In genomic region chr2:161341368-161341891, GRCm38 (mm10) we compare ENCODE assay signal across 8 mouse cellular contexts.
A peak's percentile ranks its signal among the peaks of the same experiment; 100 is the strongest.
DNase-seq lines count a peak whose midpoint lies in the region; ATAC-seq lines count a peak whose summit lies in the region.

No protein-coding gene starts in this region.

- no peaks in the 10 kb centered on the region for H3K9me3 ChIP-seq in embryonic facial prominence, embryonic 13.5 days
- no peaks in the 10 kb centered on the region for H3K9me3 ChIP-seq in heart, embryonic 13.5 days
- no peaks in the 10 kb centered on the region for H3K9me3 ChIP-seq in kidney, embryonic 15.5 days (replicated peaks)

- ATAC-seq in embryonic facial prominence, embryonic 13.5 days (ENCODE audit: insufficient number of reproducible peaks, insufficient read depth, low FRiP score, low TSS enrichment, low read depth): peak; percentile 10; the same call in 1 of the 2 replicates
- ATAC-seq in heart, embryonic 13.5 days (ENCODE audit: extremely low read depth, insufficient number of reproducible peaks, low FRiP score, low TSS enrichment): peak; percentile 52
- ATAC-seq in kidney, embryonic 15.5 days (replicated peaks; ENCODE audit: low FRiP score): peak; percentile 96

- peaks cover 27% of the 10 kb centered on the region for H3K27me3 ChIP-seq in embryonic facial prominence, embryonic 13.5 days
- H3K27me3 ChIP-seq in heart, embryonic 13.5 days (replicated peaks): peaks cover 32% of the 10 kb centered on the region
- peaks cover 12% of the 10 kb centered on the region; the same call in 1 of the 2 replicates for H3K27me3 ChIP-seq in kidney, embryonic 15.5 days

- H3K4me3 ChIP-seq in embryonic facial prominence, embryonic 13.5 days: no peak overlapping the region
- H3K4me3 ChIP-seq in heart, embryonic 13.5 days: peak overlapping the region; percentile 32
- peak overlapping the region; percentile 10 for H3K4me3 ChIP-seq in kidney, embryonic 15.5 days (replicated peaks)

- no peak overlapping the region for H3K9ac ChIP-seq in embryonic facial prominence, embryonic 13.5 days
- 0 out of 2 replicates have a peak overlapping the region, but pooled peaks have one; percentile 16 for H3K9ac ChIP-seq in heart, embryonic 13.5 days
- no peak overlapping the region for H3K9ac ChIP-seq in kidney, embryonic 15.5 days

- H3K36me3 ChIP-seq in embryonic facial prominence, embryonic 13.5 days: no peaks in the 10 kb centered on the region
- no peaks in the 10 kb centered on the region for H3K36me3 ChIP-seq in heart, embryonic 13.5 days
- H3K36me3 ChIP-seq in kidney, embryonic 15.5 days: no peaks in the 10 kb centered on the region

- H3K4me1 ChIP-seq in embryonic facial prominence, embryonic 13.5 days: peaks cover 20% of the 10 kb centered on the region
- peaks cover 18% of the 10 kb centered on the region for H3K4me1 ChIP-seq in heart, embryonic 13.5 days
- H3K4me1 ChIP-seq in kidney, embryonic 15.5 days: peaks cover 12% of the 10 kb centered on the region

- H3K27ac ChIP-seq in embryonic facial prominence, embryonic 13.5 days: peak overlapping the region; percentile 3; the same call in 1 of the 2 replicates
- H3K27ac ChIP-seq in heart, embryonic 13.5 days (replicated peaks): no peak overlapping the region
- H3K27ac ChIP-seq in kidney, embryonic 15.5 days: no peak overlapping the region

- peak; percentile 44 for DNase-seq in layer of hippocampus, adult 11-12 months (ENCODE audit: low spot score)
- no peak for DNase-seq in layer of hippocampus, adult 9-10 months (ENCODE audit: low spot score)
- DNase-seq in lung, adult 18-20 months: peak; percentile 75 to 87
- peak; percentile 9 for DNase-seq in ovary, adult 18-20 months (ENCODE audit: low spot score)
- DNase-seq in thymus, postnatal 0 days (ENCODE audit: low spot score): no peak

- H3K4me2 ChIP-seq in embryonic facial prominence, embryonic 13.5 days: peak overlapping the region; percentile 34
- peak overlapping the region; percentile 65 for H3K4me2 ChIP-seq in heart, embryonic 13.5 days
- H3K4me2 ChIP-seq in kidney, embryonic 15.5 days: peak overlapping the region; percentile 50

- 4% methylated on average over 11 of the region's 11 CpGs for WGBS in embryonic facial prominence, embryonic 13.5 days
- WGBS in heart, embryonic 13.5 days: 3% methylated on average over 11 of the region's 11 CpGs
- 1% methylated on average over 11 of the region's 11 CpGs for WGBS in kidney, embryonic 15.5 days

Comparison
In these comparisons a context has a peak if more than half of its experiments do, and no peak if none do; other contexts are left out.
1. DNase-seq: peak in layer of hippocampus, adult 11-12 months (single experiment), lung, adult 18-20 months (2 of 2) and ovary, adult 18-20 months (single experiment); none in layer of hippocampus, adult 9-10 months (single experiment) and thymus, postnatal 0 days (single experiment).
2. ATAC-seq: peak in every context shown above with its lines; median percentile 96 in kidney, embryonic 15.5 days; 52 in heart, embryonic 13.5 days; 10 in embryonic facial prominence, embryonic 13.5 days.
3. Peak in every context shown above with its lines, with median percentiles within 50 percentile points of each other: H3K4me2 ChIP-seq.